Mouse (Mus musculus) intestine, embryonic 15.5 days (tissue): ENCODE data around the gene Selenop. TPM values are rescaled to one million over a fixed set of nuclear protein-coding genes. Genes with fewer than 3 reads are reported as not detected.

Experiments used
- ATAC-seq: fragments of 200-750 bp; cut with Nextera tagmentation; 2 replicates; pipeline ENCODE4 v1.8.0; 2017; ENCODE audit warnings: moderate TSS enrichment, moderate library complexity
- H3K27ac ChIP-seq: fragments of 300-500 bp; sonication (generic); 2 replicates; pipeline ENCODE4 v1.5.1; 2015; ENCODE audit warnings: mild to moderate bottlenecking, inconsistent platforms
- H3K27me3 ChIP-seq: fragments of 300-500 bp; sonication (generic); replicated peaks from 2 replicates; pipeline ENCODE4 v1.6.1; 2015; ENCODE audit warnings: inconsistent platforms
- H3K36me3 ChIP-seq: fragments of 300-500 bp; sonication (generic); 2 replicates; pipeline ENCODE4 v1.6.1; 2015; ENCODE audit warnings: inconsistent platforms
- H3K4me1 ChIP-seq: fragments of 300-500 bp; sonication (generic); replicated peaks from 2 replicates; pipeline ENCODE4 v1.6.1; 2015; ENCODE audit warnings: inconsistent platforms
- H3K4me2 ChIP-seq: fragments of 300-500 bp; sonication (generic); replicated peaks from 2 replicates; pipeline ENCODE4 v1.6.1; 2015; ENCODE audit warnings: mild to moderate bottlenecking, inconsistent platforms
- H3K4me3 ChIP-seq: fragments of 300-500 bp; sonication (generic); replicated peaks from 2 replicates; pipeline ENCODE4 v1.5.1; 2015; ENCODE audit warnings: inconsistent platforms
- H3K9ac ChIP-seq: fragments of 300-500 bp; sonication (generic); 2 replicates; pipeline ENCODE4 v1.6.1; 2015; ENCODE audit warnings: inconsistent platforms
- H3K9me3 ChIP-seq: fragments of 300-500 bp; sonication (generic); 2 replicates; pipeline ENCODE4 v1.6.1; 2016; ENCODE audit warnings: inconsistent platforms
- WGBS: fragments of 180-500 bp; shearing (Covaris S2); methylation state at CpG from one replicate; pipeline ENCODE4 v1.1.7; 2015; 5-methylcytosine and 5-hydroxymethylcytosine counted together
- polyA plus RNA-seq: library from polyadenylated mRNA; unstranded; fragments of >200 nt; fragmentation: Nextera tagmentation; extraction: Ambion mirVana; gene quantifications from 2 replicates; pipeline ENCODE4 v1.2.1, GENCODE M21; 2015

The Selenop gene
- polyA plus RNA-seq, 1 experiment from 2014 or later: 338 TPM

DNA sequence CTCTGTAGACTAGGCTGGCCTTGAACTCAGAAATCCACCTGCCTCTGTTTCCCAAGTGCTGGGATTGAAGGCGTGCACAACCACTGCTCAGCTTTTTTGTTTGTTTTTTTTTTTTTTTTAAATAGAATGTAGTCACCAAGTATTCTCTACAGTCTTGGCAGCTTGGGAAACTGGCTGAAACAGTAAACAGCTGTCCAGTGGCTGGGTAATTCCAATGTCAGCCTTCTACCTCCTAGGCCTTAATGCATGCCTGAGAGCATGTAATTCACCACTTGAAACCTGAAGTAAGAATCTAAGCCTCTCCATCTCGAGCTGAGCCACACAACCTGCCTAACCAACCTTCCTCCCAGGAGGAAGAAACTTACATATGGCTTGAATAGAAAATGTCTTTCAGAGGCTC lies 48.3 kb downstream of the Selenop start:
- Histone ChIP-seq H3K27ac (no peak overlapping the region), H3K4me1 (no peaks in the 10 kb centered on the region), H3K36me3 (peaks cover 10% of the 10 kb centered on the region), H3K4me2 (no peak overlapping the region), H3K9ac (no peak overlapping the region), H3K27me3 (no peaks in the 10 kb centered on the region), H3K4me3 (no peak overlapping the region), H3K9me3 (no peaks in the 10 kb centered on the region)
- 84% methylated on average over 2 of the region's 2 CpGs for WGBS
- no peak for ATAC-seq

DNA sequence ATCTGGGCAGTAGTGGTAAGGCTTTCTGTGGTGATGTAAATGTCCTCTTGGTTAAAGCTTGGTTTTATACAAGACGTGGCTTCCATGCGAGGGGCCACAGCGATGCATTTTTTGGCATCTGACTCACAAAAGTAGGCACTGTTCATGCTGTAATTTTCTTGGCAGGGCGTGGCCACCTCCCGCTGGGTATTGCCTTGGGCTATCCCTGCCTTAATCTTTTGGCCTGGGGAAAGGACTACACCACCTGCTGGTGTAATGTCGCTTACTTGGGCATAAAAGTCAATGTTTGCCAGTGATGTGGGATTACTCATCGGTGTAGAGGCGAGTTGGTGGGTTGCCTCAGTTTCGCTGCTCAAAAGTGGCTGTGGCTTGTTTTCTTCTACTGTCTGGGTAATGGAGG lies 51.6 kb downstream of the Selenop start:
- H3K9me3 ChIP-seq: no peaks in the 10 kb centered on the region
- no peak overlapping the region for H3K4me2 ChIP-seq
- 86% methylated on average over 9 of the region's 9 CpGs for WGBS
- H3K4me1 ChIP-seq: no peaks in the 10 kb centered on the region
- H3K9ac ChIP-seq: no peak overlapping the region
- H3K27ac ChIP-seq: no peak overlapping the region
- no peak overlapping the region for H3K4me3 ChIP-seq
- peaks cover 10% of the 10 kb centered on the region for H3K36me3 ChIP-seq
- no peaks in the 10 kb centered on the region for H3K27me3 ChIP-seq
- ATAC-seq: no peak

DNA sequence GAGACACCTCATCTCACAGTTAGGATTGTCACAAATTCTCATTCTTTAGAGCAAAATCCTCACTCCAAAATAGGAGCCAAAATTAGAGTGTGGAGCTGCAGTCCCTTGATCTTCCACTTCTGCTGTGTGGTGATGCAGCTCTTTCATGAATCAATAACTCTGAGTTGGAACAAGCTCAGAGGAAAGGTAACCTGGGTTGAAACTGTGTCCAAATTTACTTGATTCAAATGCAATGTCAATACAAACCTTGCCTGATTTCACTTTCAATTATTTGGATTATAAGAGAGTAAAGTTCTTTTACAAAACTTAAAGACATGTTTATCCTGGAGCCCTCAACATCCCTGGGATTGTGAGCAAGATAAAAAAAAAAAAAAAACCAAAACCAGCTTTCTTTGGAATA lies 54.7 kb downstream of the Selenop start:
- Histone ChIP-seq H3K27me3 (no peaks in the 10 kb centered on the region), H3K9me3 (no peaks in the 10 kb centered on the region), H3K4me1 (no peaks in the 10 kb centered on the region), H3K4me3 (no peak overlapping the region), H3K9ac (no peak overlapping the region), H3K4me2 (no peak overlapping the region), H3K27ac (no peak overlapping the region), H3K36me3 (peaks cover 5% of the 10 kb centered on the region)
- ATAC-seq: no peak

Other genes with a start within 250 kb of the Selenop start
- 0.30 and 0.91 TPM in 2 replicates for gene Ccdc152, start 35.0 kb downstream of the Selenop start, polyA plus RNA-seq